In genomic region chr3:137844263-137844662, GRCm38 (mm10) we compare ENCODE assay signal across 19 mouse cellular contexts.
"Had no signal": no experiment of that assay in that cellular context is flagged by ENCODE, and none has a peak within 500 bp of the region (broad histone marks: within the 10 kb centered on the region; RNA-seq: fewer than 3 reads in every experiment).

No protein-coding gene starts in this region.

- H3K9me3 ChIP-seq: lung, embryonic 15.5 days; midbrain, embryonic 10.5 days; midbrain, embryonic 12.5 days; neural tube, embryonic 13.5 days; neural tube, embryonic 15.5 days had no signal

- H3K4me3 ChIP-seq: lung, embryonic 15.5 days; midbrain, embryonic 10.5 days; midbrain, embryonic 12.5 days; myocyte; neural tube, embryonic 13.5 days; neural tube, embryonic 15.5 days had no signal

- H3K4me1 ChIP-seq: lung, embryonic 15.5 days; neural tube, embryonic 13.5 days; neural tube, embryonic 15.5 days had no signal

- H3K27me3 ChIP-seq: lung, embryonic 15.5 days; midbrain, embryonic 12.5 days; neural tube, embryonic 13.5 days; neural tube, embryonic 15.5 days had no signal

- DNase-seq: lung, adult 2 months; lung, postnatal 4 days; midbrain, embryonic 14.5 days; retina, postnatal 1 day; right cerebral cortex, adult 18-20 months; right cerebral cortex, postnatal 25 days; right cerebral cortex, postnatal 4 days; spleen, adult 18-20 months; thymus, adult 18-20 months; thymus, postnatal 14 days; thymus, postnatal 36 days had no signal

- ATAC-seq: lung, postnatal 0 days; midbrain, embryonic 16.5 days had no signal

- H3K27ac ChIP-seq: lung, embryonic 15.5 days; midbrain, embryonic 10.5 days; midbrain, embryonic 12.5 days; neural tube, embryonic 13.5 days; neural tube, embryonic 15.5 days had no signal

- H3K9ac ChIP-seq: lung, embryonic 15.5 days; midbrain, embryonic 12.5 days; neural tube, embryonic 13.5 days; neural tube, embryonic 15.5 days had no signal

- H3K36me3 ChIP-seq: lung, embryonic 15.5 days; midbrain, embryonic 10.5 days; midbrain, embryonic 12.5 days; neural tube, embryonic 13.5 days; neural tube, embryonic 15.5 days had no signal

- H3K4me2 ChIP-seq: lung, embryonic 15.5 days; midbrain, embryonic 12.5 days; neural tube, embryonic 13.5 days; neural tube, embryonic 15.5 days had no signal
